Mouse (Mus musculus): ENCODE results near the gene Nutf2.
"Not testable (repeated sequence)": the region's sequence is repeated elsewhere in the genome, so short reads cannot be mapped to it uniquely, and the experiment has no call there.

Nutf2 gene

DNA sequence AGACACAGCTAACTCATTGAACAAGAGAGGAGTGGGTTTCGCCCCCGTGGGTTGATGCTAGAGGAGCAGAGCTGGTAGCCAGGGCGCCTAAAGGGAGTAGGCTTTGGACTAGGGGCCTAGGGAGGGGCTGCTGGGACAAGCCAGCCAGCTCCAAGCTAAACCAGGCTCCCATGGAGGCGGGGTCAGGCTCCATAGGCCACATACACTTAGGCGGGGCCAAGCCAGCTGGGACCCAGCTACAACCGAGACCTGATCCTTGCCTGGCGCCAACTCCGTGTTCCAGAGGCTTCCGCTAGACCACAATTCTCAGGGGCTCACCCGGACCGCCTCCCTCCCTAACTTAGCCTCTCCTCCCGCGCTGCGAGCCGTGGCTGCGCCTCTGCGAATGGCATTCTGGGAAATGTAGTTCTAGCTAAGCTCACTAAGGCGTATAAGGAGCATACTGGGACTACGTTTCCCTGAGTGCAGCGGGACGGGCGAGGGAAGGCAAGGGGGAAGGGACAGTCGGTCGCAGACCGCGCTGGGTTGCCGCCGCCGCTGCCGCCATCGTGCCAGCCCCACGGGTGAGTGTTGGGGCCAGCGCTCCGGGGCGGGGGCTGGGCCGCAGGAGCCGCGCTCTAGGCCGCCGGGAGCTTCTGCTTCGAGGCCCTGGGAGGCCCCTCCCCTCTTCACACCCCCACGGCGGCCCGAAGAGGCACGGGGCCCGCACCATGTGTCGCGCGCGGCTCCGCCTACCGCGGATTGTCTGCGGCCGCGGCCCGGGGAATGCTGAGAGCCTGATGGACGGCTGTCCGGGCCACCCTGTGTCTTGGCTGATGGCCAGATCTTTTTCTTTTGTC is at the start of gene Nutf2:
Gene Nutf2, plus strand, starts transcription at position 438 of the 839 bp plus-strand sequence.
- peak; percentile 79 to 83 for DNase-seq (ENCODE audit: low spot score in 2 of 2)

GRCm38 (mm10) chr8:105811061-105811460 is 49.3 kb upstream of the Nutf2 start:
- DNase-seq (ENCODE audit: low spot score in 2 of 2): no peak

- no peak for DNase-seq (ENCODE audit: low spot score in 2 of 2)
These were observed 48.8 kb upstream of the Nutf2 start for GRCm38 (mm10) chr8:105811543-105811942.

DNA sequence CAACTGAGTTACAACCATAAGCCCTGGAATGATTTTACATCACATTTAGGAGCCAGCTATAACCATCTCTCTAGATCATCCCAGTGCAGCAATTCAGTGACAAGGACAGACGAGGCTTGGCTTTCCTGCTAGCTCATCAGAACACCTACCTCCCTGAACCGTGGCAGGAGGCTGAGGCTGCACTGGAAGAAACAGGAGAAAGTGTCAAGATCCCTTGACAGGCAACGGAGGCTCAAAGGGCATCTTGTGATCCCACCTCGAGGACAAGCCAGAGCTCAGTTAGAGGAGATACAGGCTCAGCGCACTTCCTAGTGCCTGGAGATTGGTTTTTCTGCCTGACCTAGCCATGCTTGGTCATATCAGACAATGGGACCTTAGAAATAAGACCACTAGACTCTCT is 47.9 kb upstream of the Nutf2 start:
- no peak for DNase-seq (ENCODE audit: low spot score in 2 of 2)

GRCm38 (mm10) chr8:105813241-105813640 is 47.1 kb upstream of the Nutf2 start:
- DNase-seq (ENCODE audit: low spot score in 2 of 2): no peak

- no peak for DNase-seq (ENCODE audit: low spot score in 2 of 2)
These were observed 40.7 kb upstream of the Nutf2 start for GRCm38 (mm10) chr8:105819659-105820058.

DNA sequence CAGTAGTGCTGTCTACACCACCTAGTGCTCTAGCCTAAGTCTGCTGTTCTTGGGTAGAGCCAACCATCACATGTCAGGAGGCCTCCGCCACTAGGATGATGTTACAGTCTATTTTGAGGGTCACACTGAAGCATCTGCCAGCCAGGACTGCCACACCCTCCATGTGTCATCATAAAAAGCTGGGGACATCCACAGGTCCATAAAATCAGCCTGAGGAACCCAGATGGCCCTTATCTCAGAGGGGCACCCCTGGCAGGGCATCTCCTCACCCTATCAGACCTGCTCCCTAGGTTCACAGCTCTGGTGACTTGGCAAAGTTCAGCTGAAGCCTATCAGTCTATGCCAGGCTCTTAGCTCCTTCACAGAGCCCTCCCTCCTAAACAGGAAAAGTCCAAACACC is 39.5 kb upstream of the Nutf2 start:
- peak; percentile 57 to 69 for DNase-seq (ENCODE audit: low spot score in 2 of 2)

DNA sequence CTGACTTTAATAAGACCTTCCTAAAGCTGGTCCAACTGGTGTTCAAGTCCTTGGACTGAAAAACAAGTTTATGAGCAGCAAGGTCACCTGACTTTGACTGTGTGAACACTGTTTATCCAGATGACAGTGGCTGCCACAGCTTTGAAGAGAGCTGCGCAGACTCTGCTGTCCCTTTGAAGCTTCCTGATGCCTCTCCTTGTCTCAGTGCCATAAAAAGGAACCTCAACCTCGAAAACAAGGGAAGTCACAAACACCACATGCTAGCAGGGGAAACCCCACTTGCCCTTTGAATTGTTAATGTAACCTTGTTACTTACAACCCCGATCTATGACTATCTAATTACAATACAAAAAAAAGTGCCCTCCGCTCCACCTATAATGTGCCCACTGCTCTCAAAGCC is 34.9 kb upstream of the Nutf2 start:
- DNase-seq (ENCODE audit: low spot score in 2 of 2): no peak

- DNase-seq (ENCODE audit: low spot score in 2 of 2): no peak
These were observed 34.0 kb upstream of the Nutf2 start for GRCm38 (mm10) chr8:105826379-105826778.

- DNase-seq (ENCODE audit: low spot score in 2 of 2): peak; percentile 83 to 90
These were observed 33.2 kb upstream of the Nutf2 start, which contains the start of the genes Ranbp10 and Tsnaxip1 for GRCm38 (mm10) chr8:105826861-105827848. TSS of gene Ranbp10 (minus strand) at chr8:105827350. TSS of gene Tsnaxip1 (plus strand) at chr8:105827731.

DNA sequence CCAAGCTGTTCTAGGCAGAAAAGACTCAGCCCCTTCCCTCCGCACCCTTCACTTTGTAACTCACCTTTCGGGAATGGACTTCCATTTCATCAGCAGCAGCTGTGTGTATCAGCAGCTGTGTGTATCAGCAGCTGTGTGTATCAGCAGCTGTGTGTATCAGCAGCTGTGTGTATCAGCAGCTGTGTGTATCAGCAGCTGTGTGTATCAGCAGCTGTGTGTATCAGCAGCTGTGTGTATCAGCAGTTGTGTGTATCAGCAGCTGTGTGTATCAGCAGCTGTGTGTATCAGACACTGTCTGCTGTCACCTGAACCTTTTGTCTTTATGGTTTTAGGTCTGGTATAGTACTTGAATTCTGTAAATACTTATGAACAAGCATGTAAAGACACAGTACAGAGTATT is 26.6 kb upstream of the Nutf2 start:
- DNase-seq (ENCODE audit: low spot score in 2 of 2): not testable (repeated sequence)

DNA sequence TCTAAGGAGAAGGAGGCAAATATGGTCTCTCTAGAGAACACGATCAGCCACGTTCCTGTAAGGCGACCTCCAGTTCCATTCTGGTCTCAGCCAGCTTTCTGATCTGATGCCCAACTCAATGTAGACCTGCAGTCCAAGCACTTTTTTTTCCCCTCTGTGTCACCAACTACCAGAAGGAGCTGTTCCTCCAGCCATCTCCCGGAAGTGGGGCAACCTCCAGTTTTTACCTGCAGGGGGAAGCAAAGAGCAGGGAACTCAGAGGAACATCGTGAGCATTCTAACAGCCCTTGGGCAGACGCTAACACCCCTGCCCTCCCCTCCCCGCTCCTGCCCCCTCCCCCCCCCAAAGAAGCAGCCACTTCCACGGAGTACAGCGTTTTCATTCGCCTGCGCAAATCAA is 25.1 kb upstream of the Nutf2 start:
- peak; percentile 80 to 86 for DNase-seq (ENCODE audit: low spot score in 2 of 2)

DNA sequence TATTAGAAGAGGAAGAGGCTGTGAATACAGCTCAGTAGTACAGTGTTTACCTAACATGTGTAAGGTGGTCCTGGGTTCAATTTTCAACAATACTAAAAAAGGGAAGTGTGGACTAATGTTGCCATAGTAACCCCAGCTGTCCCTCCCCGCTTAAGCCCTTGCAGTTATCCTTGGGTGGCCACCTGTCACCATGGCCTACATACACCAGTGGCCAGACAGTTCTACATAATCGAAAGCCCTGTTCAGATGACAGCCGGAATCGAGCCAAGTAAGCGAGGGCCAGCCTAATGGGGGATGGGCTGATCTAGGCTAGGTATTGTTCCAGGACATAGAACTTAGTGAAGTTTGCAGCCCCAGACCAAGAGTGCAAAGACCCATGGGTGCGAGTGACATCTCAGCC is 23.4 kb upstream of the Nutf2 start:
- DNase-seq (ENCODE audit: low spot score in 2 of 2): no peak

DNA sequence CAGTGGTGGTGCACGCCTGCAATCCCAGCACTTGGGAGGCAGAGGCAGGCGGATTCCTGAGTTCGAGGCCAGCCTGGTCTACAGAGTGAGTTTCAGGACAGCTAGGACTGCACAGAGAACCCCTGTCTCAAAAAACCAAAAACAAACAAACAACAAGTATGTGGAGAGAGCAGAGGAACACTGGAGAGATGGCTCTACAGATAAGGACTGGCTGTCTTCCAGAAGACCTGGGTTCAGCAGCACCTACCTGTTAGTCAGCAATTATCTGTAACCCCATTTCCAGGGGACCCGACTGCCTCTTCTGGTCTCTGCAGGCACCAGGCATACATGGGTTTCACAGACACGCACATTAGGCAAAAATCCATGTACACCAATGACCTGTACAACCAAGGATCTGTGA is 21.2 kb upstream of the Nutf2 start:
- DNase-seq (ENCODE audit: low spot score in 2 of 2): no peak

DNA sequence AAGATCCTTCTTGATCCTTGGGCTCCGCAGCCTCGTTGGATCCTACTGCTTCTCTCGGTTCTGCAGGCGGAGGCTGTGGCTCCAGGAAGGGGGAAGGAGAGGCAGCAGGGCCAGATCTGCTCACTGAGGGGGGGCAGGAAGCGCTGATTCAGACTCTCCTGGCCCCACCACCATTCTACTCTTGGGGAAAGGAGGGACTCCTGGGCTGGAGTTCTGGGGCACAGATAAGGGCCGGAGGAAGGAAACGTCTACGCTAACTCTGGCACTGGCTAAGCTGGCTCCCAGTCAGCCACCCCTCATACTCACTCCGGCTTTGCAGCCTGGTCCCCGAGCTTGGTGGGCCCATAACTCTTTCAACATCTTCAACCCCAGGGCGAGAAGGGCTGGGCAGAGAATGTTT is 13.7 kb upstream of the Nutf2 start:
- no peak for DNase-seq (ENCODE audit: low spot score in 2 of 2)

GRCm38 (mm10) chr8:105850014-105850413 is 10.4 kb upstream of the Nutf2 start:
- no peak for DNase-seq (ENCODE audit: low spot score in 2 of 2)

GRCm38 (mm10) chr8:105850611-105851010 is 9.8 kb upstream of the Nutf2 start:
- no peak for DNase-seq (ENCODE audit: low spot score in 2 of 2)

- DNase-seq (ENCODE audit: low spot score in 2 of 2): peak; percentile 76 to 86
These were observed 8.7 kb upstream of the Nutf2 start for GRCm38 (mm10) chr8:105851651-105852143.

GRCm38 (mm10) chr8:105852146-105852729 is 8.1 kb upstream of the Nutf2 start:
- DNase-seq (ENCODE audit: low spot score in 2 of 2): no peak

GRCm38 (mm10) chr8:105853178-105853577 is 7.2 kb upstream of the Nutf2 start, which contains the start of gene Cenpt:
TSS of gene Cenpt (minus strand) at chr8:105853278.
- no peak for DNase-seq (ENCODE audit: low spot score in 2 of 2)

DNA sequence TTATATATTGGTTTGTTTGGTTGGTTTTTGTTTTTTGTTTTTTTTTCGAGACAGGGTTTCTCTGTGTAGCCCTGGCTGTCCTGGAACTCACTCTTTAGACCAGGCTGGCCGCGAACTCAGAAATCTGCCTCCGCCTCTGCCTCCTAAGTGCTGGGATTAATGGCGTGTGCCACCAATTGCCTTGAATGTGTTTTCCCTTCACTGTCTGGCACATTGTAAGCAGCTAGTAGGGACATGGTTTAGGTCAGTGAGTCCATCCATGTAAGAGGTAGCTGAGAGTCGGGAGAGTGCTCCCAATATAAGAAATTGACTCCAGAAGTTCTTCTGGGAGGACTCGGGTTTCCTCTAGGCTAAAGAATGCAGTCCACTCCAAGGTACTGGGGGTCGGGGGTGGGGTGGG is 6.1 kb upstream of the Nutf2 start:
- no peak for DNase-seq (ENCODE audit: low spot score in 2 of 2)
